ENCODE assay signal across 8 mouse cellular contexts in the genomic region with DNA sequence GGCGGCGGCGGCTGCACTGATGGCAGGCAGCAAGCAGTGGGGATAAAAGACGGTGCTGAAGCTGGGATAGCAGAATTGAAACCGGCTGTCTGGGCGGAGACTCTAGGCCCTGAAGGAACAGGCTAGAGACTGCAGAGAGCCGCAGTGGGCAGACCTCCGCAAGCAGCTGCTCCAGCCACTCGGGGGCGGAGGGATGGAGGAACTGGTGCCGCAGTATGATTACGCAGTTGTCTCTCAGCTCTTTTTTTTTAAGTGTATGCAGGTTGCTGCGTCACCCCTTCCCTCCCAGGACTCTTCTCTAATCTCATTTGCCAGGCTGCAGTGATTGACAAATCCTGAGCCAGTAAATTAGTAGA. TPM values are rescaled to one million over a fixed set of nuclear protein-coding genes. Genes with fewer than 3 reads are reported as not detected.
DNase-seq lines count a peak whose midpoint lies in the region; ATAC-seq and TF ChIP-seq lines count a peak whose summit lies in the region.

Nap1l2 (minus strand) TSS at position 210 of the 356 bp plus-strand sequence.

- peak within 1 kb of the TSS; percentile 82 for H3K27ac ChIP-seq in forebrain, embryonic 16.5 days (ENCODE audit: low read length)
- peak within 1 kb of the TSS; percentile 88 for H3K27ac ChIP-seq in hindbrain, embryonic 12.5 days
- peak within 1 kb of the TSS; percentile 57 for H3K27ac ChIP-seq in midbrain, embryonic 11.5 days (ENCODE audit: low read depth, low read length)
- H3K27ac ChIP-seq in testis, adult 2 months (ENCODE audit: control insufficient read depth, insufficient read depth, low read depth, low read length) = no peak within 1 kb of the TSS

- no peaks in the 10 kb centered on the region for H3K9me3 ChIP-seq in forebrain, embryonic 16.5 days (ENCODE audit: control insufficient read depth, low read length)
- no peaks in the 10 kb centered on the region for H3K9me3 ChIP-seq in hindbrain, embryonic 12.5 days (replicated peaks)
- no peaks in the 10 kb centered on the region for H3K9me3 ChIP-seq in midbrain, embryonic 11.5 days (ENCODE audit: control insufficient read depth, low read length)

- peak; percentile 96 for ATAC-seq in forebrain, embryonic 16.5 days
- ATAC-seq in hindbrain, embryonic 12.5 days (ENCODE audit: low FRiP score) = peak; percentile 95
- peak; percentile 94 for ATAC-seq in midbrain, embryonic 11.5 days (ENCODE audit: low FRiP score)
- no peak for ATAC-seq in erythroblast, adult 5-6 weeks (replicated peaks; ENCODE audit: low FRiP score, poor library complexity, severe bottlenecking)

- H3K27me3 ChIP-seq in forebrain, embryonic 16.5 days (replicated peaks; ENCODE audit: control insufficient read depth, insufficient read depth, low read length) = peaks cover 7% of the 10 kb centered on the region
- peaks cover 24% of the 10 kb centered on the region for H3K27me3 ChIP-seq in hindbrain, embryonic 12.5 days
- H3K27me3 ChIP-seq in midbrain, embryonic 11.5 days (ENCODE audit: control insufficient read depth, insufficient read depth, low read length) = peaks cover 12% of the 10 kb centered on the region
- no peaks in the 10 kb centered on the region for H3K27me3 ChIP-seq in testis, adult 2 months (ENCODE audit: control insufficient read depth, insufficient read depth, low read length)

- H3K4me2 ChIP-seq in forebrain, embryonic 16.5 days (ENCODE audit: low read length) = peak within 1 kb of the TSS; percentile 50
- peak within 1 kb of the TSS; percentile 50 for H3K4me2 ChIP-seq in hindbrain, embryonic 12.5 days (replicated peaks)
- H3K4me2 ChIP-seq in midbrain, embryonic 11.5 days = peak within 1 kb of the TSS; percentile 50

- no peak for TF ChIP-seq POLR2A in testis, adult 2 months (IDR thresholded peaks at IDR 0.05; ENCODE audit: control insufficient read depth, low read depth, low read length)

- no peak for TF ChIP-seq CTCF in testis, adult 2 months (IDR thresholded peaks at IDR 0.05; ENCODE audit: control insufficient read depth, insufficient read depth, insufficient replicate concordance, low read depth, low read length)

- DNase-seq in R1 (ENCODE audit: low read depth, low spot score) = peak; percentile 65
- DNase-seq in cerebellum, adult 11-12 months = peak; percentile 93
- DNase-seq in left cerebral cortex, adult 9 months (ENCODE audit: low spot score in 2 of 2) = peak; percentile 75 to 80
- no peak for DNase-seq in midbrain, embryonic 11.5 days (ENCODE audit: low spot score, missing footprints)

- no peaks in the 10 kb centered on the region for H3K4me1 ChIP-seq in forebrain, embryonic 16.5 days (replicated peaks; ENCODE audit: control insufficient read depth, insufficient read depth, low read length)
- no peaks in the 10 kb centered on the region for H3K4me1 ChIP-seq in hindbrain, embryonic 12.5 days
- no peaks in the 10 kb centered on the region for H3K4me1 ChIP-seq in midbrain, embryonic 11.5 days (ENCODE audit: control insufficient read depth, insufficient read depth, low read length)
- peaks cover 2% of the 10 kb centered on the region; the same call in 1 of the 2 replicates for H3K4me1 ChIP-seq in testis, adult 2 months (ENCODE audit: control insufficient read depth, insufficient read depth, low read length)

- 23% methylated on average over 13 of the region's 13 CpGs for WGBS in forebrain, embryonic 16.5 days
- WGBS in hindbrain, embryonic 12.5 days = 23% methylated on average over 13 of the region's 13 CpGs
- 9% methylated on average over 13 of the region's 13 CpGs for WGBS in midbrain, embryonic 11.5 days

- peak within 1 kb of the TSS; percentile 67 for H3K9ac ChIP-seq in forebrain, embryonic 16.5 days (replicated peaks; ENCODE audit: low read depth, low read length)
- peak within 1 kb of the TSS; percentile 54 for H3K9ac ChIP-seq in hindbrain, embryonic 12.5 days
- H3K9ac ChIP-seq in midbrain, embryonic 11.5 days (ENCODE audit: low read length) = peak within 1 kb of the TSS; percentile 63

- H3K36me3 ChIP-seq in forebrain, embryonic 16.5 days (ENCODE audit: control insufficient read depth, insufficient read depth) = no peaks in the 10 kb centered on the region
- no peaks in the 10 kb centered on the region for H3K36me3 ChIP-seq in hindbrain, embryonic 12.5 days
- H3K36me3 ChIP-seq in midbrain, embryonic 11.5 days (ENCODE audit: control insufficient read depth, insufficient read depth, low read length) = no peaks in the 10 kb centered on the region
- H3K36me3 ChIP-seq in testis, adult 2 months (ENCODE audit: control insufficient read depth, insufficient read depth, low read length) = no peaks in the 10 kb centered on the region

- H3K4me3 ChIP-seq in forebrain, embryonic 16.5 days (replicated peaks; ENCODE audit: low read length) = peak within 1 kb of the TSS; percentile 57
- peak within 1 kb of the TSS; percentile 46 for H3K4me3 ChIP-seq in hindbrain, embryonic 12.5 days
- H3K4me3 ChIP-seq in midbrain, embryonic 11.5 days (ENCODE audit: low read depth, low read length) = peak within 1 kb of the TSS; percentile 42
- peak within 1 kb of the TSS; percentile 60 for H3K4me3 ChIP-seq in testis, adult 2 months (ENCODE audit: control insufficient read depth, low read depth, low read length)

RNA-seq across cellular contexts. Expression of gene Nap1l2, which starts in this region (rescaled TPM):
- 46.4 and 55.0 TPM in 2 replicates for polyA plus RNA-seq in forebrain, embryonic 16.5 days (2015; fragmentation: Nextera tagmentation; extraction: Ambion mirVana)
- polyA plus RNA-seq in hindbrain, embryonic 12.5 days (2016; fragmentation: Nextera tagmentation; extraction: Ambion mirVana) = 40.1 and 42.2 TPM in 2 replicates
- polyA plus RNA-seq in midbrain, embryonic 11.5 days (2014; fragmentation: Nextera tagmentation; extraction: Ambion mirVana) = 19.4 and 19.6 TPM in 2 replicates
- 0.06 TPM in 1 of 2 replicates, not detected in the other for polyA plus RNA-seq in testis, adult 2 months (2012; rRNA removed)
- not detected in 2 replicates for total RNA-seq in erythroblast, adult 5-6 weeks (2015; ENCODE audit: low replicate concordance)
- not detected in 2 replicates for total RNA-seq in erythroblast, adult 5-6 weeks (2017; ENCODE audit: low replicate concordance)

Comparison
In these comparisons a context has a peak if more than half of its experiments do, and no peak if none do; other contexts are left out.
1. RNA of gene Nap1l2 (polyA plus RNA-seq): 46.4 to 55.0 TPM in forebrain, embryonic 16.5 days, 40.1 to 42.2 TPM in hindbrain, embryonic 12.5 days and 19.4 to 19.6 TPM in midbrain, embryonic 11.5 days; 0.06 TPM in testis, adult 2 months; every median in the first group is over 10 times any median in the second.
2. Peak in every context shown above with its lines, with median percentiles within 50 percentile points of each other: H3K4me2 ChIP-seq, H3K4me3 ChIP-seq and H3K9ac ChIP-seq.